Mouse (Mus musculus) forebrain, embryonic 13.5 days (tissue): ENCODE results near the gene Gbx1. TPM values are rescaled to one million over a fixed set of nuclear protein-coding genes. Genes with fewer than 3 reads are reported as not detected.

Source experiments
- ATAC-seq: fragments of 200-750 bp; cut with Nextera tagmentation; 2 replicates; pipeline ENCODE4 v1.8.0; 2017
- H3K27ac ChIP-seq: fragments of 300-500 bp; sonication (generic); 2 replicates; pipeline ENCODE4 v1.5.1; 2015; ENCODE audit warnings: inconsistent platforms, mild to moderate bottlenecking, moderate library complexity
- H3K27me3 ChIP-seq: fragments of 300-500 bp; sonication (generic); 2 replicates; pipeline ENCODE4 v1.6.1; 2015; ENCODE audit warnings: mild to moderate bottlenecking, inconsistent platforms
- H3K36me3 ChIP-seq: fragments of 300-500 bp; sonication (generic); 2 replicates; pipeline ENCODE4 v1.6.1; 2015; ENCODE audit warnings: mild to moderate bottlenecking, inconsistent platforms; ENCODE audit not compliant: poor library complexity, severe bottlenecking
- H3K4me1 ChIP-seq: fragments of 300-500 bp; sonication (generic); 2 replicates; pipeline ENCODE4 v1.6.1; 2015; ENCODE audit warnings: inconsistent platforms
- H3K4me2 ChIP-seq: fragments of 300-500 bp; sonication (generic); 2 replicates; pipeline ENCODE4 v1.6.1; 2015; ENCODE audit warnings: inconsistent platforms, mild to moderate bottlenecking, moderate library complexity
- H3K4me3 ChIP-seq: fragments of 300-500 bp; sonication (generic); 2 replicates; pipeline ENCODE4 v1.5.1; 2015; ENCODE audit warnings: mild to moderate bottlenecking, inconsistent platforms
- H3K9ac ChIP-seq: fragments of 300-500 bp; sonication (generic); 2 replicates; pipeline ENCODE4 v1.6.1; 2015; ENCODE audit warnings: mild to moderate bottlenecking, inconsistent platforms
- H3K9me3 ChIP-seq: fragments of 300-500 bp; sonication (generic); replicated peaks from 2 replicates; pipeline ENCODE4 v1.6.1; 2016; ENCODE audit warnings: inconsistent platforms
- WGBS: fragments of 180-500 bp; shearing (Covaris S2); methylation state at CpG from one replicate; pipeline ENCODE4 v1.1.7; 2015; 5-methylcytosine and 5-hydroxymethylcytosine counted together
- polyA plus RNA-seq: library from polyadenylated mRNA; unstranded; fragments of >200 nt; fragmentation: Nextera tagmentation; extraction: Ambion mirVana; gene quantifications from 2 replicates; pipeline ENCODE4 v1.2.1, GENCODE M21; 2015

Gene Gbx1
- polyA plus RNA-seq, 1 experiment from 2014 or later = 0.90 TPM

- WGBS = 90% methylated on average over 16 of the region's 16 CpGs
- no peak for ATAC-seq
- no peak overlapping the region for H3K4me3 ChIP-seq
- H3K4me2 ChIP-seq = no peak overlapping the region
- H3K27ac ChIP-seq = no peak overlapping the region
- H3K27me3 ChIP-seq = peaks cover 57% of the 10 kb centered on the region
- H3K4me1 ChIP-seq = peaks cover 58% of the 10 kb centered on the region
- peaks cover 74% of the 10 kb centered on the region for H3K36me3 ChIP-seq
- no peak overlapping the region for H3K9ac ChIP-seq
- H3K9me3 ChIP-seq = no peaks in the 10 kb centered on the region
Measured at GRCm38 (mm10) chr5:24492546-24493285, 34.3 kb downstream of the Gbx1 start.

GRCm38 (mm10) chr5:24490413-24490920 lies 36.5 kb downstream of the Gbx1 start:
- Histone ChIP-seq H3K4me1 (peaks cover 46% of the 10 kb centered on the region), H3K36me3 (peaks cover 83% of the 10 kb centered on the region)

GRCm38 (mm10) chr5:24486738-24487137 lies 40.3 kb downstream of the Gbx1 start:
- no peak for ATAC-seq
- Histone ChIP-seq H3K9ac (no peak overlapping the region), H3K27ac (no peak overlapping the region), H3K4me1 (peaks cover 58% of the 10 kb centered on the region), H3K4me3 (no peak overlapping the region), H3K4me2 (no peak overlapping the region), H3K36me3 (peaks cover 74% of the 10 kb centered on the region), H3K9me3 (no peaks in the 10 kb centered on the region), H3K27me3 (peaks cover 51% of the 10 kb centered on the region)
- WGBS = 86% methylated on average over 5 of the region's 5 CpGs

More at GRCm38 (mm10) chr5:24490413-24490920, 36.5 kb downstream of the Gbx1 start:
- Histone ChIP-seq H3K9me3 (no peaks in the 10 kb centered on the region), H3K4me2 (no peak overlapping the region), H3K4me3 (no peak overlapping the region), H3K27ac (peak overlapping the region; percentile 2; the same call in 1 of the 2 replicates), H3K27me3 (peaks cover 66% of the 10 kb centered on the region), H3K9ac (no peak overlapping the region)
- WGBS = 35% methylated on average over 14 of the region's 14 CpGs
- ATAC-seq = no peak

GRCm38 (mm10) chr5:24486097-24486496 lies 40.9 kb downstream of the Gbx1 start:
- no peaks in the 10 kb centered on the region for H3K9me3 ChIP-seq
- H3K4me2 ChIP-seq = peak overlapping the region; percentile 56; the same call in 1 of the 2 replicates
- peaks cover 45% of the 10 kb centered on the region for H3K27me3 ChIP-seq
- ATAC-seq = 0 out of 2 replicates have a peak, but pooled peaks have one; percentile 15
- H3K4me3 ChIP-seq = no peak overlapping the region
- peaks cover 65% of the 10 kb centered on the region for H3K4me1 ChIP-seq
- H3K9ac ChIP-seq = 0 out of 2 replicates have a peak overlapping the region, but pooled peaks have one; percentile 51
- peaks cover 74% of the 10 kb centered on the region for H3K36me3 ChIP-seq
- peak overlapping the region; percentile 35; the same call in 1 of the 2 replicates for H3K27ac ChIP-seq
- under 1% methylated on average over 8 of the region's 8 CpGs for WGBS

GRCm38 (mm10) chr5:24484963-24485362 lies 42.0 kb downstream of the Gbx1 start:
- peak overlapping the region; percentile 51 for H3K9ac ChIP-seq
- H3K4me3 ChIP-seq = peak overlapping the region; percentile 25
- H3K36me3 ChIP-seq = peaks cover 74% of the 10 kb centered on the region
- peaks cover 39% of the 10 kb centered on the region for H3K27me3 ChIP-seq
- ATAC-seq = peak; percentile 27; the same call in 1 of the 2 replicates
- peaks cover 62% of the 10 kb centered on the region for H3K4me1 ChIP-seq
- peak overlapping the region; percentile 31; the same call in 1 of the 2 replicates for H3K27ac ChIP-seq
- H3K9me3 ChIP-seq = no peaks in the 10 kb centered on the region
- WGBS = 3% methylated on average over 22 of the region's 22 CpGs
- H3K4me2 ChIP-seq = peak overlapping the region; percentile 56

- Histone ChIP-seq H3K27ac (no peak overlapping the region), H3K4me3 (no peak overlapping the region), H3K27me3 (peaks cover 28% of the 10 kb centered on the region), H3K4me2 (no peak overlapping the region), H3K4me1 (peaks cover 60% of the 10 kb centered on the region), H3K36me3 (peaks cover 74% of the 10 kb centered on the region), H3K9me3 (no peaks in the 10 kb centered on the region), H3K9ac (no peak overlapping the region)
- peak; percentile 9; the same call in 1 of the 2 replicates for ATAC-seq
- WGBS = 14% methylated on average over 11 of the region's 11 CpGs
Measured at GRCm38 (mm10) chr5:24483326-24483725, 43.7 kb downstream of the Gbx1 start.

GRCm38 (mm10) chr5:24482247-24483079 lies 44.5 kb downstream of the Gbx1 start:
- no peak overlapping the region for H3K27ac ChIP-seq
- H3K9me3 ChIP-seq = no peaks in the 10 kb centered on the region
- ATAC-seq = no peak
- 0 out of 2 replicates have a peak overlapping the region, but pooled peaks have one; percentile 12 for H3K9ac ChIP-seq
- H3K36me3 ChIP-seq = peaks cover 74% of the 10 kb centered on the region
- peaks cover 60% of the 10 kb centered on the region for H3K4me1 ChIP-seq
- H3K4me3 ChIP-seq = no peak overlapping the region
- H3K27me3 ChIP-seq = peaks cover 21% of the 10 kb centered on the region
- H3K4me2 ChIP-seq = peak overlapping the region; percentile 15; the same call in 1 of the 2 replicates
- 39% methylated on average over 39 of the region's 41 CpGs for WGBS

GRCm38 (mm10) chr5:24481647-24482046 lies 45.4 kb downstream of the Gbx1 start:
- peaks cover 13% of the 10 kb centered on the region; the same call in 1 of the 2 replicates for H3K27me3 ChIP-seq
- H3K27ac ChIP-seq = 0 out of 2 replicates have a peak overlapping the region, but pooled peaks have one; percentile 8
- peaks cover 60% of the 10 kb centered on the region for H3K4me1 ChIP-seq
- no peak overlapping the region; the same call in 1 of the 2 replicates for H3K9ac ChIP-seq
- peak; percentile 61 for ATAC-seq
- H3K36me3 ChIP-seq = peaks cover 74% of the 10 kb centered on the region
- H3K9me3 ChIP-seq = no peaks in the 10 kb centered on the region
- H3K4me2 ChIP-seq = no peak overlapping the region
- H3K4me3 ChIP-seq = no peak overlapping the region
- 0% methylated on average over 3 of the region's 4 CpGs for WGBS

- no peak overlapping the region for H3K27ac ChIP-seq
- no peaks in the 10 kb centered on the region for H3K9me3 ChIP-seq
- no peak for ATAC-seq
- H3K4me2 ChIP-seq = no peak overlapping the region
- peaks cover 60% of the 10 kb centered on the region for H3K36me3 ChIP-seq
- H3K4me3 ChIP-seq = no peak overlapping the region
- WGBS = 92% methylated on average over 9 of the region's 9 CpGs
- H3K4me1 ChIP-seq = peaks cover 50% of the 10 kb centered on the region
- peaks cover 39% of the 10 kb centered on the region for H3K27me3 ChIP-seq
- no peak overlapping the region for H3K9ac ChIP-seq
Measured at GRCm38 (mm10) chr5:24477909-24478308, 49.1 kb downstream of the Gbx1 start.

GRCm38 (mm10) chr5:24475476-24476241 lies 51.3 kb downstream of the Gbx1 start:
- peaks cover 40% of the 10 kb centered on the region for H3K27me3 ChIP-seq
- peaks cover 36% of the 10 kb centered on the region for H3K4me1 ChIP-seq
- no peak overlapping the region for H3K27ac ChIP-seq
- ATAC-seq = no peak
- 77% methylated on average over 6 of the region's 6 CpGs for WGBS
- no peak overlapping the region for H3K4me3 ChIP-seq
- H3K4me2 ChIP-seq = peak overlapping the region; percentile 64; the same call in 1 of the 2 replicates
- peaks cover 42% of the 10 kb centered on the region for H3K36me3 ChIP-seq
- no peaks in the 10 kb centered on the region for H3K9me3 ChIP-seq
- H3K9ac ChIP-seq = peak overlapping the region; percentile 58; the same call in 1 of the 2 replicates

GRCm38 (mm10) chr5:24474723-24475261 lies 52.2 kb downstream of the Gbx1 start:
- H3K27ac ChIP-seq = no peak overlapping the region
- 3% methylated on average over 63 of the region's 67 CpGs for WGBS
- peak overlapping the region; percentile 58 for H3K9ac ChIP-seq
- H3K36me3 ChIP-seq = peaks cover 34% of the 10 kb centered on the region
- H3K4me1 ChIP-seq = peaks cover 33% of the 10 kb centered on the region
- ATAC-seq = peak; percentile 12; the same call in 1 of the 2 replicates
- peaks cover 40% of the 10 kb centered on the region for H3K27me3 ChIP-seq
- peak overlapping the region; percentile 64 for H3K4me2 ChIP-seq
- H3K4me3 ChIP-seq = peak overlapping the region; percentile 38
- H3K9me3 ChIP-seq = no peaks in the 10 kb centered on the region
